Mouse (Mus musculus): ENCODE results near the gene Prg3.

GRCm38 (mm10) chr2:84964111-84964801 is 23.8 kb upstream of the Prg3 start:
- TF ChIP-seq POLR2A (IDR thresholded peaks at IDR 0.05; ENCODE audit: control insufficient read depth, extremely low read depth, insufficient read depth, low read length, poor library complexity) (no peak), CTCF (IDR thresholded peaks at IDR 0.05; ENCODE audit: borderline replicate concordance, control insufficient read depth, extremely low read depth, insufficient read depth, low read length, poor library complexity) (no peak)

Data from thymus, adult 2 months (tissue).